Mouse (Mus musculus) monocyte, adult 2 months (primary cell): ENCODE results near the gene Kcnab1.

Experiments
- DNase-seq, 2 experiments: peaks; one replicate each; pipeline ENCODE4 v3.0.0; 2022; ENCODE audit warnings: low spot score in 2 of 2, low read depth in 1 of 2

The Kcnab1 gene

DNA sequence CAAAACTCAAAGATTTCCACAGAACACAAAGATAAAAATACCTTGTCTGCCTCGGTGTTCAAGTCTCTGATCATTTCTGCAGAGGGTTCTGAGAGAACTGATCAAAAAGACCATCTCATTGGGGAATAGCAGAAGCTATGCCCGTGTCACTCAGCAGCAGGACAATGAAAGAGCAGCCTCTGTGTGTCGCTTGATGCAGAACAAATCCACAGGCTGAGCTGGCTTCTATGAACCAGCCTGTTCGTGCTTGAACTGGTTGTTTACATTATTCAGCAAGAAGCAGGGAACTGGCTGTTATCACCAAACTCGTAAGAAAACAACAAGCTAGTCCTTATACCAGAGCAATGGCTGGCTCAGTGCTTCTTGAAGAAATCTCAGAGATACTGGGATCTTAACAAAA, 193.4 kb downstream of the Kcnab1 start:
- no peak for DNase-seq

DNA sequence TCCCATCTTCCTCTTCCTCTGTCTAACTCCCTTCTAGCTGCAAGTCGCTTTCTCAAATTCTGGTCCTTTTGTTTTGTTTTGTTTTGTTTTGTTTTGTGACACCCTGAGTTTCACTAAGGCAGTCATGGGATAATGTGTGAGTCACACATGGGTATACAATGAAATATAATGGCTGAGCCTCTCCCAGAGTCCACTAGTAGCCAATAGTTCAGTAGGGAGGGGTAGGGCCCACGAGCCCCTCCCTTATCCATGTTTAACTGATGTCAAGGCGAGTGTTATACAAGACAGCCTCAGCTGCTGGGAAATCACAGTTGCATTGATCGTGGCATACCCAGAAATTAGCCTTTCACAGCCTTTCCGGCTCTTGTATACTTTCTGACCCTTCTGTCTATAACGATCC, 206.7 kb downstream of the Kcnab1 start:
- DNase-seq, result no peak

DNA sequence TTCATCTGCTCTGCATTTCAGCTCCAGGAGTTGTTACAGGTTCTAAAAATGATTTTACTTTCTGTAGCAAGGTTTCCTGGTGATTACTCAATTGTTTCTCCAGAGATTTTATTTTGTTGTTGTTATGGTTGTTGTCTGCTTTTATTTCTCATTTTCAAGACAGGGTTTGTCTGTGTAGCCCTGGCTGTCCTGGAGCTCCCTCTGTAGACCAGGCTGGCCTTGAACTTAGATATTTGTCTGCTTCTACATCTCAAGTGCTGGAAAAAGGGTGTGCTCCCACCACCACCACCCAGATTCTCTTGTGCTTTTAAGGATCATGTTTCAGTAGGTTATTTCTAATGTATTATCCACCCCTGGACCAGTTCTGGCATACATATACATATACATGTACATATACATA, 207.6 kb downstream of the Kcnab1 start:
- DNase-seq, result no peak

- DNase-seq, result peak in 1 of 2 experiments; percentile 8
Measured at GRCm38 (mm10) chr3:65317876-65318537, 208.8 kb downstream of the Kcnab1 start.

GRCm38 (mm10) chr3:65319248-65320008, 210.2 kb downstream of the Kcnab1 start:
- no peak for DNase-seq

DNA sequence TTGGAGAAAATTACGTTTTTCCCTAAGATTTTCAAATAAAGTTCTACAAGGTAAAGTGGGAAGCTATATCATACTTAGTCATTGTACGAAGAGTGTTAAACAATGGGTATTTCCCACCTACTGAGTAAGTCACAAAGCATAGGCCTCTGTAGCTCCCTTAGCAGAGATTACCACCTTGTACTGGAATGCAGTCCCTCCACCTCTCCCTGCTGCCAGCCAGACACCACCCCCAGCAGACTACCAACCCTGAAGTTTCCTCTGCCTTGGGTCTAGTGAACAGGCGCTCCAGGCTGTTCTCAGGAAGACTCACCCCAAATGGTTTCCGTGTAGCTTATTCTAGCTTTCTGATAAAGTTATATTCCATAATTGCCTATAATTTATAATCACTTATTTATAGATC, 211.8 kb downstream of the Kcnab1 start:
- DNase-seq, result no peak

- no peak for DNase-seq
Measured at GRCm38 (mm10) chr3:65321981-65322779, 213.0 kb downstream of the Kcnab1 start.

- DNase-seq, result no peak
Measured at GRCm38 (mm10) chr3:65325254-65325653, 216.1 kb downstream of the Kcnab1 start.

- DNase-seq, result no peak
Measured at GRCm38 (mm10) chr3:65328814-65329213, 219.6 kb downstream of the Kcnab1 start.

GRCm38 (mm10) chr3:65337835-65338464, 228.8 kb downstream of the Kcnab1 start:
- no peak for DNase-seq

- no peak for DNase-seq
Measured at GRCm38 (mm10) chr3:65340173-65340951, 231.2 kb downstream of the Kcnab1 start.

GRCm38 (mm10) chr3:65346176-65346575, 237.0 kb downstream of the Kcnab1 start:
- DNase-seq, result no peak

- DNase-seq, result no peak
Measured at GRCm38 (mm10) chr3:65352278-65353127, 243.3 kb downstream of the Kcnab1 start.

DNA sequence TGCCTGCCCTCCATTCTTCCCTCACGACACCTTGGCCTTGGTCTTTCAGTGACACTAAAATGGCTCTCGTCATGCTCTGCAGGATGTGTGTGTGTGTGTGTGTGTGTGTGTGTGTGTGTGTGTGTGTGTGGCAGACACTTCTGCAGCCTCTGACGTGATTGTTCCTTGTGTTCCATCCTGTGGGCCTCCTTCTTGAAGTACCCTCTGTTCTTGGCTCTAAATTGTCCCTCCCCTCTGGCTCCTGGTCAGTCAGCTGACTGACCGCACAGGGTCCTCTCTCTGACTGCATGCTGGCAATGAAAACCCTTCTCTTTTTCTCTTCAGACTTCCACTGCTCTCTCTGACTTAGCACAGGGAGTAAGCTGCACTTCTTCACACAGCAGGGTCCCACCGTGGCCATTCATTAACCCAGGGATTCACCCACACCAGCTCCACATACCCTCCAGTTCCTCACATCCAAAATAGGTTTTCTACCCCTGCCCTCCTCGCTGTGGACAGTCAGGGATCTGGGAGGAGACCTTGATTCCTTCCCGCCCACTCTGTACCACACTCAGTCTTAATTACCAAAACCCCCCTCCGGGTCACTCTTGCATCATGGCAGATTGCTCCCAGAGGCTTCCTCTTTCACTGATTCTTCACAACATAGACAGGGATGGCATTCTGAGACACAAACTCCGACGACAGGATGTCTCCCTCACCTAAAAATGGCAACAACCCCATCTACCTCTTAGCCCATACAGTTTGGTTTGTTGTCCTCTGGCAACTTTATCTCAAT, 244.3 kb downstream of the Kcnab1 start:
- peak in 1 of 2 experiments; percentile 9 for DNase-seq

- DNase-seq, result no peak
Measured at GRCm38 (mm10) chr3:65355479-65355878, 246.3 kb downstream of the Kcnab1 start.

DNA sequence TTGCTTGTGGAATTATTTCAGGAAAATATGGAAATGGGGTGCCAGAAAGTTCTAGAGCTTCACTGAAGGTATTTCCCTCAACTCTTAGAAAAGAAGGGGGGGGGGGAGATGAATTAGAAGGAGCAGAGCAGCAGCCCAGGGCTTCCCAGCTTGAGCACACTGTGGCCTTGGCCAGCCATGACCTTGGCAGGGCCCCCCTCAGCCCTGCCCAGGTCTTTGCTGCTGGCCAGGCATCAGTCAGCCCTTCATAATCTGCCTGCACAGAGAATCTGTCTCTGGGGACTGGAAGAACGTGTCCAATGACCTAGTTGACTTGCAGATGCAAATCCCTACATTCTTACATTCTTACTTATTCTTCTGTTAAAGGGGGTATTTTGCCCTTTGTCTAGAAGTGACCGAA, 249.1 kb downstream of the Kcnab1 start:
- DNase-seq, result no peak

- DNase-seq, result no peak
Measured at GRCm38 (mm10) chr3:65358841-65359240, 249.7 kb downstream of the Kcnab1 start.

- DNase-seq, result no peak
Measured at GRCm38 (mm10) chr3:65360163-65360969, 251.2 kb downstream of the Kcnab1 start.
